Mouse (Mus musculus): ENCODE results near the gene Arl11.

DNA sequence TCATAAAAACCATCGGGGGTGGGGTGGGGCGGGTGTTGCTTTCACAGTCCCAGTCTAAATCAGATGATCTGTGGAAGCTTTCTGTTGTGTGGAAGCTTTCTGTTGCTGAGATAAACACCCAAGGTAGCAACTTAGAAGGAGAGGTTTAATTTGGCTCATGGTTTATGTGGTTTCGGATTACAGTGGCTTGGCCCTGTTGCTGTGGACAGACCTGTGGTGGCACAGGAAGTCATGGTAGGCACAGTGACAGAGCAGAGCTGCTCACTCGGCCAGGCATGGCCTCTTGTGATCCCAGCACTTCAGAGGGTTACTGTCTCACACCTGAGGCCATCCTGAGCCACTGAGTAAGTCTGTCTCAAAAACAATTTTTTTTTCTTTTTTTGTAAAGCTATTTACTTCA, 29.8 kb downstream of the Arl11 start:
- TF ChIP-seq CTCF (IDR thresholded peaks at IDR 0.05; ENCODE audit: borderline replicate concordance, insufficient read depth, low read length) (no peak), POLR2A (IDR thresholded peaks at IDR 0.05; ENCODE audit: low read depth, low read length) (no peak)
